Mouse (Mus musculus): ENCODE measurements around the gene Iyd.

GRCm38 (mm10) chr10:3509663-3510277 is 30.3 kb upstream of the Iyd start:
- TF ChIP-seq CTCF (IDR thresholded peaks at IDR 0.05; ENCODE audit: extremely low read depth, insufficient read length, insufficient replicate concordance, low read depth, low read length) (no peak), POLR2A (IDR thresholded peaks at IDR 0.05; ENCODE audit: low read depth, low read length) (no peak)

All from small intestine, adult 2 months (tissue).